Mouse (Mus musculus) gastrocnemius, postnatal 14 days (tissue): ENCODE data around the gene Fuk. TPM values are rescaled to one million over a fixed set of nuclear protein-coding genes. Genes with fewer than 3 reads are reported as not detected.
A peak's percentile ranks its signal among the peaks of the same experiment; 100 is the strongest.
"Not testable (repeated sequence)": the region's sequence is repeated elsewhere in the genome, so short reads cannot be mapped to it uniquely, and the experiment has no call there.

Experiments used
- DNase-seq: peaks from one replicate; pipeline ENCODE4 v3.0.0; 2021; ENCODE audit warnings: mixed read lengths
- intact Hi-C: fragments of 180-260 bp; cut with DNase I; formaldehyde crosslinking; loops from one replicate; pipeline ENCODE4 v1.15.1; 2025; ENCODE audit warnings: low total_unique reads
- long read RNA-seq, 2 experiments: library from polyadenylated mRNA; stranded (forward); transcript quantifications; one replicate each; pipeline ENCODE4 v2.0.0; 2021
- total RNA-seq, 2 experiments: library from RNA; stranded (reverse); gene quantifications; 2 replicates each; pipeline ENCODE4 v1.2.3; 2021

The Fuk gene
- total RNA-seq, result 1 to 10 TPM; 3.3 to 4.1 TPM
- long read RNA-seq, experiment 1, partial matches to known transcripts, result 1 of 3 reads
- long read RNA-seq, experiment 1, other reads (novel, unspliced or antisense), result 1 of 3 reads
- long read RNA-seq, experiment 2, partial matches to known transcripts, result 0 of 2 reads
- long read RNA-seq, experiment 2, other reads (novel, unspliced or antisense), result 0 of 2 reads

DNA sequence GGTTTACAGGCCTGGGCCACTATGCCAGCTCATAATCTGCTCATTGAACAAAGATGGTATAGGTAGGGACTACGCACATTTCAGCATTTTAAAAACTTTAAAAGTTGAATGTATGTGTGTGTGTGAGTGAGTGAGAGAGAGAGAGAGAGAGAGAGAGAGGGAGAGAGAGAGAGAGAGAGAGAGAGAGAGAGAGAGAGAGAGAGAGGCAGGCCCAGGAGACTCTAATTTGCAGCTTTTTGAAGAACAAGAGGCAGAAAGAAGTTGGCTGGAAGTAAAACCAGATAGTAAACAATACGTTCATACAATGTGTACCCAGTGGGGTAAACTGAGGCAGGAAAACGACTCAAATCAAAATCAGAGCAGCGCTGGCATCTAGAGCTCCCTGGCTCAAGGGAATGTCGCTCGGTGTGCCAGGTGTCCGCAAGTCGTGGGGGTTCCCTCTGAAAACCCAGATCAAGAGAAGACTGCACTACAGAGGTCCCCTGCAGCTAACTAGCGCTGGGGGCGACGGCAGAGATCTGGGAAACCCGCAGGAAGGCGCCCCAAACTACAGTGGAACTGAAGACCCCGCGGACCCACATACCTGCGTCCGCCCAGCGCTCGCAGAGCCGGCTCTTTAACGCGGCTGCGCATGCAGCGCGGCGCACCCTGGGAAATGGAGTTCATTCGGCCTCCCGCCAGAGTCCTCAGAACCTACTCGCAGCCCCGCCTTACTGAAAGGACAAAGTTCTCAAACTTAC, at the start of gene Fuk:
Gene Fuk, minus strand, starts transcription at position 650 of the 740 bp plus-strand sequence.
- intact Hi-C loops, result loop anchor here (10.0 kb wide), 1 partner anchor 53 kb away; no protein-coding TSS in a partner anchor
- peak; percentile 82 for DNase-seq

- intact Hi-C loops, result loop anchor here (10.0 kb wide), 1 partner anchor 45 kb away; the partner anchor contains the start of gene Fuk
- DNase-seq, result no peak
These were observed 47.8 kb upstream of the Fuk start for GRCm38 (mm10) chr8:110950065-110950484.

DNA sequence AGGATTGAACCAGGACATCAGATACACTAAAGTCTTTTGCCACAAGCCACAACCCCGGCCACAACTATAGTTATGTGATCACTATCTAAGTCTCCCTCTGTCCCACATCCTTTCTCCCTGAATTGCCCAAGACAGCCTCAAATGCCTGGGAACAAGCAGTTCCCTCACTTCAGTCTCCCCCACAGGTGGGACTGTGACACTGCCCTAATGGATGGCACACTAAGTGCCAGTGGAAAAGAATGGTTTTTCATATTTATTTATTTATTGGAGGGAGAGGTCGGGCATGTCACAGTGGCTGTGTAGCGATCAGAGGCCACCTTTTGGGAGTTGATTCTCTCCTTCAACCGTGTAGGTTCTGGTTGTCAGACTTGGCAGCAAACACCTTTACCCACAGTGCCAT, 43.4 kb upstream of the Fuk start:
- intact Hi-C loops, result no loop called here
- no peak for DNase-seq

DNA sequence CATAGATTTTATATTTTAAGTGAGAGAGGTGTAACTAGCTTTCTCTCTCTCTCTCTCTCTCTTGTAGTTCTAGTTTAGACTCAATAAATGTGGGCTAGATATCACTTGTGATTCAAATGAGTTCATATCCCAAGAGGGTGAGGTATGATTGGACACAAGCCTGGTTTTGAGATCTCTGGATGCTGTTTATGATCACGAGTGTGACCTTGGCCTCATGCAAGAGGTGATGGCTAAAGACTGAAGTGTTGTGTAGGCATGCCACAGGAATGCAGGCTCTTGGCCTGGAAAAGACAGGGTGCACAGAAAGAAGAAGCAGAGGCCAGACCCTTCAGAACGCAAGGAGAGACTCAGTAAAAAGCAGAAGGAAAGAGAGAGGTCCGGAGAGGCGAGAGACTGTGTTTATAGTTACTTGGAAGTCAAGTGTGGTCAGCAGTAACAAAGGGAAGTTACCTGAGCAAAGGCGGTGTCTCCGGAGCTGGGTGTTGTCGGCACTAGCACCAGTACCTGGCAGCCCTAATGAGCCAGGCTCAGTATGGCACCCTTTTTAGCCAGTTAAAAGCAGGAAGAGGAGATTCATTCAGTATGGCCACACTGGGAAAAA, 42.1 kb upstream of the Fuk start:
- intact Hi-C loops, result no loop called here
- no peak for DNase-seq

DNA sequence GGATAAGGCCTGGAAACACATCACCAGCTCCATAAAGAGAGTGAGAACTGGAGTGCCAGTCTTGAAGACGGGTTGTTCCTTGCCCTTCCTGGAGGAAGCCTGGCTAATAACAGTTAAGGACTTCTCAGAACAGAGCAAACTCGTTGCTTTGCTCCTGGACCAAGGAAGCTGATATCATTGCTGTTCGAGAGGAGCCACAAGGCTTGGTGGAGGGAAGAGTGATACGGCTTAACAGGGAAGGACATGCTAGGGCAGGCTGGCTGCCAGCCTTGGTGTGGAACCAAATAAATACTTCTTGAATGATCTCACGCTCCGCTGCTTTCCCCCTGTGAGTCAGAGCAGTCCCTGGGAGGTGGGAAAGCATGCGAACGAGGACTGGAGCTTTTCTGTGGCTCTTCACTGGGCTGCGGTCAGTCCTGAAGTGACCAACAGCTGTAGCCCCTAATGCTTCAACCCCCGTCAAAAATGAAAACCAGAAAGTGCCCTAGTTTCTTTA, 39.2 kb upstream of the Fuk start:
- intact Hi-C loops, result no loop called here
- peak; percentile 87 for DNase-seq

- intact Hi-C loops, result no loop called here
- no peak for DNase-seq
These were observed 38.6 kb upstream of the Fuk start for GRCm38 (mm10) chr8:110940682-110941452.

- DNase-seq, result no peak
- intact Hi-C loops, result no loop called here
These were observed 36.7 kb upstream of the Fuk start for GRCm38 (mm10) chr8:110938882-110939589.

- peak; percentile 51 for DNase-seq
- intact Hi-C loops, result no loop called here
These were observed 33.9 kb upstream of the Fuk start for GRCm38 (mm10) chr8:110936217-110936616.

GRCm38 (mm10) chr8:110933272-110933671, 31.0 kb upstream of the Fuk start:
- DNase-seq, result no peak
- intact Hi-C loops, result no loop called here

- intact Hi-C loops, result no loop called here
- DNase-seq, result no peak
These were observed 30.2 kb upstream of the Fuk start for GRCm38 (mm10) chr8:110932444-110932843.

- DNase-seq, result peak; percentile 88
- intact Hi-C loops, result no loop called here
These were observed 29.1 kb upstream of the Fuk start for GRCm38 (mm10) chr8:110931176-110931939.

GRCm38 (mm10) chr8:110929672-110930071, 27.4 kb upstream of the Fuk start:
- intact Hi-C loops, result not testable (repeated sequence)

GRCm38 (mm10) chr8:110929066-110929465, 26.8 kb upstream of the Fuk start:
- DNase-seq, result no peak
- intact Hi-C loops, result no loop called here

More at GRCm38 (mm10) chr8:110929672-110930071, 27.4 kb upstream of the Fuk start:
- not testable (repeated sequence) for DNase-seq

- DNase-seq, result no peak
- intact Hi-C loops, result no loop called here
These were observed 26.1 kb upstream of the Fuk start for GRCm38 (mm10) chr8:110928435-110928834.

- intact Hi-C loops, result no loop called here
- DNase-seq, result no peak
These were observed 24.4 kb upstream of the Fuk start for GRCm38 (mm10) chr8:110926690-110927089.

DNA sequence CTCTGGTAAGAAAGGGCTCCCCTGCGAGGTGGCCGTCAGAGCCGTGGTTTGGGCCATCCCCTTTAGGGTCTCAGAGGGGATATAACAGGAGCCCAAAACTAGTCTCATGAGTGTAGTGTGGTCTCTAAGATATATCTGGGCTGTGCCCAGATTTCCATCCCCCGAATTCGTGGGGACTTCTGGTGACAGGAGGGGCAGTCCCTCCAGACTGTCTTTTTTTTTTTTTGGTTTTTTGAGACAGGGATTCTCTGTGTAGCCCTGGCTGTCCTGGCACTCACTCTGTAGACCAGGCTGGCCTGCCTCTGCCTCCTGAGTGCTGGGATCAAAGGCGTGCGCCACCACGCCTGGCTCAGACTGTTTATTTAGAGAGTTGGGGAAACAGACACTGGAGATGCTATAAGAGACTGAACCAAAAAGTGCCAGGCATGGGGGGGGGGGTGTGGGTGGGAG, 23.4 kb upstream of the Fuk start:
- intact Hi-C loops, result no loop called here
- no peak for DNase-seq

GRCm38 (mm10) chr8:110921492-110922230, 19.4 kb upstream of the Fuk start:
- intact Hi-C loops, result no loop called here
- DNase-seq, result peak; percentile 67
